Mouse (Mus musculus) CH12.LX (cell line): ENCODE measurements around the gene Med24. TPM values are rescaled to one million over a fixed set of nuclear protein-coding genes. Genes with fewer than 3 reads are reported as not detected.

Experiments used
- DNase-seq: peaks from one replicate; pipeline ENCODE4 v3.0.0-alpha.2; 2013; ENCODE audit errors: extremely low read depth
- H3K27ac ChIP-seq: 2 replicates; pipeline ENCODE4 v1.5.1; 2012; ENCODE audit warnings: low read depth, mild to moderate bottlenecking, control low read depth, moderate library complexity; ENCODE audit not compliant: insufficient read depth
- H3K27me3 ChIP-seq: replicated peaks from 2 replicates; pipeline ENCODE3; 2012; ENCODE audit warnings: inconsistent platforms
- H3K36me3 ChIP-seq, 2 experiments: replicated peaks in 1 of 2; 2 replicates each; pipeline versions ENCODE3 to v1.6.1; 2012; ENCODE audit warnings: inconsistent platforms in 1 of 2, low read length in 1 of 2, mild to moderate bottlenecking in 1 of 2, mixed read lengths in 1 of 2, moderate library complexity in 1 of 2; ENCODE audit not compliant: control insufficient read depth in 1 of 2, insufficient read depth in 1 of 2
- H3K4me1 ChIP-seq, 2 experiments: 2 replicates each; pipeline ENCODE4 v1.6.1; 2012; ENCODE audit warnings: inconsistent platforms in 1 of 2, moderate library complexity in 1 of 2; ENCODE audit not compliant: insufficient read depth in 2 of 2, control insufficient read depth in 1 of 2
- H3K4me2 ChIP-seq: 2 replicates; pipeline ENCODE4 v1.6.1; 2012; ENCODE audit warnings: low read depth, mild to moderate bottlenecking, control low read depth; ENCODE audit not compliant: poor library complexity, insufficient read depth, severe bottlenecking
- H3K4me3 ChIP-seq, 3 experiments: fragments of 150-350 bp in 1 of 3; sonication (generic) in 1 of 3; replicated peaks in 1 of 3; 2 replicates each; pipeline versions ENCODE3 to v1.5.1; 2011 to 2012; ENCODE audit warnings: low read depth in 2 of 3, low read length in 2 of 3, mild to moderate bottlenecking in 2 of 3, moderate library complexity in 2 of 3, control low read depth in 1 of 3, improper control_type of control experiment in 1 of 3, inconsistent platforms in 1 of 3, mixed read lengths in 1 of 3; ENCODE audit not compliant: poor library complexity in 1 of 3
- H3K79me2 ChIP-seq: replicated peaks from 2 replicates; pipeline ENCODE4 v1.6.1; 2012; ENCODE audit warnings: mild to moderate bottlenecking, moderate library complexity; ENCODE audit not compliant: control insufficient read depth, poor library complexity, insufficient read depth, severe bottlenecking; ENCODE audit errors: extremely low read depth
- H3K9ac ChIP-seq: 2 replicates; pipeline ENCODE4 v1.6.1; 2012; ENCODE audit warnings: low read depth, mild to moderate bottlenecking, control low read depth, moderate library complexity; ENCODE audit not compliant: insufficient read depth
- H3K9me3 ChIP-seq: replicated peaks from 2 replicates; pipeline ENCODE3; 2012; ENCODE audit warnings: low read length, inconsistent platforms, mixed read lengths
- BHLHE40 ChIP-seq: IDR thresholded peaks from 2 replicates; pipeline ENCODE4 v1.6.1; 2011; ENCODE audit warnings: mild to moderate bottlenecking, low read depth, low read length, improper control_type of control experiment
- CHD1 ChIP-seq: IDR thresholded peaks from 2 replicates; pipeline ENCODE4 v1.6.1; 2012; ENCODE audit warnings: low read depth, low read length, improper control_type of control experiment, inconsistent platforms
- CHD2 ChIP-seq: IDR thresholded peaks from 2 replicates; pipeline ENCODE4 v1.6.1; 2011; ENCODE audit warnings: low read length, improper control_type of control experiment
- CTCF ChIP-seq, 2 experiments: IDR thresholded peaks in 1 of 2; conservative IDR thresholded peaks in 1 of 2; 2 replicates each; pipeline ENCODE4 v1.5.1; 2011 to 2012; ENCODE audit warnings: low read depth in 2 of 2, low read length in 2 of 2, improper control_type of control experiment in 1 of 2, inconsistent platforms in 1 of 2, mild to moderate bottlenecking in 1 of 2, moderate library complexity in 1 of 2
- ETS1 ChIP-seq: conservative IDR thresholded peaks from 2 replicates; pipeline ENCODE4 v1.6.1; 2012; ENCODE audit warnings: low read depth, mild to moderate bottlenecking, inconsistent platforms, low read length, improper control_type of control experiment, moderate library complexity
- IRF4 ChIP-seq: IDR thresholded peaks from 2 replicates; pipeline ENCODE4 v1.6.1; 2014; ENCODE audit warnings: low read depth, mild to moderate bottlenecking, inconsistent platforms, low read length, improper control_type of control experiment
- JUN ChIP-seq: IDR thresholded peaks from 2 replicates; pipeline ENCODE4 v1.6.1; 2011; ENCODE audit warnings: low read depth, mild to moderate bottlenecking, low read length, improper control_type of control experiment, moderate library complexity; ENCODE audit not compliant: insufficient read depth
- JUND ChIP-seq: conservative IDR thresholded peaks from 2 replicates; pipeline ENCODE4 v1.6.1; 2011; ENCODE audit warnings: low read depth, low read length, improper control_type of control experiment
- KAT2A ChIP-seq: IDR thresholded peaks from 2 replicates; pipeline ENCODE4 v1.6.1; 2012; ENCODE audit warnings: low read length, improper control_type of control experiment, inconsistent platforms; ENCODE audit not compliant: insufficient replicate concordance
- MAZ ChIP-seq: IDR thresholded peaks from 2 replicates; pipeline ENCODE4 v1.6.1; 2012; ENCODE audit warnings: low read depth, mild to moderate bottlenecking, inconsistent platforms, low read length, improper control_type of control experiment, moderate library complexity
- MXI1 ChIP-seq: IDR thresholded peaks from 2 replicates; pipeline ENCODE4 v1.6.1; 2011; ENCODE audit warnings: mild to moderate bottlenecking, low read depth, low read length, improper control_type of control experiment
- NRF1 ChIP-seq: IDR thresholded peaks from 2 replicates; pipeline ENCODE4 v1.6.1; 2014; ENCODE audit warnings: low read depth, mild to moderate bottlenecking, inconsistent platforms, low read length, improper control_type of control experiment, moderate library complexity
- PAX5 ChIP-seq: IDR thresholded peaks from 2 replicates; pipeline ENCODE4 v1.6.1; 2012; ENCODE audit warnings: low read length, inconsistent platforms, mixed read lengths
- RAD21 ChIP-seq: IDR thresholded peaks from 2 replicates; pipeline ENCODE4 v1.6.1; 2011; ENCODE audit warnings: low read depth, mild to moderate bottlenecking, low read length, improper control_type of control experiment, moderate library complexity
- RCOR1 ChIP-seq: conservative IDR thresholded peaks from 2 replicates; pipeline ENCODE4 v1.6.1; 2012; ENCODE audit warnings: low read depth, mild to moderate bottlenecking, inconsistent platforms, low read length, improper control_type of control experiment
- SIN3A ChIP-seq: IDR thresholded peaks from 2 replicates; pipeline ENCODE4 v1.6.1; 2012; ENCODE audit warnings: low read length, improper control_type of control experiment, inconsistent platforms
- TBP ChIP-seq: conservative IDR thresholded peaks from 2 replicates; pipeline ENCODE4 v1.6.1; 2011; ENCODE audit warnings: low read depth, low read length, improper control_type of control experiment
- TCF12 ChIP-seq: IDR thresholded peaks from 2 replicates; pipeline ENCODE4 v1.6.1; 2014; ENCODE audit warnings: low read depth, mild to moderate bottlenecking, inconsistent platforms, low read length, improper control_type of control experiment
- USF1 ChIP-seq: IDR thresholded peaks from 2 replicates; pipeline ENCODE4 v1.6.1; 2014; ENCODE audit warnings: low read depth, mild to moderate bottlenecking, inconsistent platforms, low read length, improper control_type of control experiment
- USF2 ChIP-seq: conservative IDR thresholded peaks from 2 replicates; pipeline ENCODE4 v1.6.1; 2011; ENCODE audit warnings: low read depth, low read length, improper control_type of control experiment
- ZC3H11A ChIP-seq: IDR thresholded peaks from 2 replicates; pipeline ENCODE4 v1.6.1; 2012; ENCODE audit warnings: low read depth, mild to moderate bottlenecking, inconsistent platforms, low read length, improper control_type of control experiment
- ZKSCAN1 ChIP-seq: IDR thresholded peaks from 2 replicates; pipeline ENCODE4 v1.6.1; 2012; ENCODE audit warnings: low read depth, inconsistent platforms, low read length, improper control_type of control experiment, borderline replicate concordance
- ZMIZ1 ChIP-seq: IDR thresholded peaks from 2 replicates; pipeline ENCODE4 v1.6.1; 2012; ENCODE audit warnings: low read depth, mild to moderate bottlenecking, inconsistent platforms, low read length, improper control_type of control experiment
- ZNF384 ChIP-seq: IDR thresholded peaks from 2 replicates; pipeline ENCODE4 v1.6.1; 2012; ENCODE audit warnings: low read depth, low read length, improper control_type of control experiment, inconsistent platforms
- dilution Hi-C: fragments of 300-500 bp; cut with MboI; formaldehyde crosslinking; loops from 2 replicates; pipeline ENCODE4 v1.14.3; 2020; ENCODE audit warnings: low sequenced_read_pairs; ENCODE audit not compliant: extremely low pct_unique_long_range_greater_than_20kb, extremely low pct_ligation_motif_present
- in situ Hi-C: fragments of 300-500 bp; cut with MboI; formaldehyde crosslinking; loops from 3 replicates; pipeline ENCODE4 v1.14.3; 2019; ENCODE audit warnings: low sequenced_read_pairs, low pct_ligation_motif_present, low pct_unique_long_range_greater_than_20kb, mixed read lengths
- polyA plus RNA-seq: library from polyadenylated mRNA; unstranded; fragments of >175 nt; gene quantifications from 2 replicates; pipeline ENCODE4 v1.2.1, GENCODE M21; 2012; ENCODE audit warnings: low read depth; ENCODE audit not compliant: insufficient read length
- total RNA-seq, 2 experiments: library from RNA; depleted of rRNA; stranded (reverse); fragments of 300-350 nt in 1 of 2; fragments of >200 nt in 1 of 2; gene quantifications; 2 replicates each; pipeline ENCODE4 v1.2.3; 2012 to 2014

Med24 gene
- total and polyA plus RNA-seq, 3 experiments: 30.9 to 78.8 (median 48.6) TPM

GRCm38 (mm10) chr11:98671857-98672256, 57.4 kb downstream of the Med24 start:
- dilution Hi-C loops (no loop called here), in situ Hi-C loops (loop anchor here (10.0 kb wide), 1 partner anchor 67 kb away; no protein-coding TSS in a partner anchor)
- H3K9ac ChIP-seq: no peak overlapping the region
- no peaks in the 10 kb centered on the region for H3K79me2 ChIP-seq
- H3K4me1 ChIP-seq: peaks cover 9 to 37% of the 10 kb centered on the region in 2 experiments; a peak in 3 of 4 replicates
- H3K9me3 ChIP-seq: no peaks in the 10 kb centered on the region
- H3K27ac ChIP-seq: no peak overlapping the region
- H3K27me3 ChIP-seq: peaks cover 46% of the 10 kb centered on the region
- no peaks in the 10 kb centered on the region for H3K36me3 ChIP-seq
- DNase-seq: no peak
- H3K4me2 ChIP-seq: no peak overlapping the region
- H3K4me3 ChIP-seq: no peak overlapping the region
- TF ChIP-seq MAZ: no peak
- no peak for TF ChIP-seq ZKSCAN1
- no peak for TF ChIP-seq JUN
- no peak for TF ChIP-seq BHLHE40
- no peak for TF ChIP-seq PAX5
- no peak for TF ChIP-seq ZC3H11A
- no peak for TF ChIP-seq CHD2
- no peak for TF ChIP-seq IRF4
- TF ChIP-seq USF1: no peak
- TF ChIP-seq ZMIZ1: no peak
- no peak for TF ChIP-seq JUND
- TF ChIP-seq CTCF (conservative IDR thresholded peaks at IDR 0.05 in 1 of 2, IDR thresholded peaks at IDR 0.05 in 1 of 2; ENCODE audit: low read depth in 2 of 2, low read length in 2 of 2): no peak
- TF ChIP-seq RAD21: no peak

- Histone ChIP-seq H3K4me2 (no peak overlapping the region), H3K9ac (no peak overlapping the region), H3K4me3 (no peak overlapping the region), H3K27me3 (peaks cover 50% of the 10 kb centered on the region), H3K27ac (no peak overlapping the region), H3K79me2 (no peaks in the 10 kb centered on the region), H3K36me3 (no peaks in the 10 kb centered on the region), H3K4me1 (peaks cover 9 to 37% of the 10 kb centered on the region in 2 experiments; a peak in 3 of 4 replicates), H3K9me3 (no peaks in the 10 kb centered on the region)
- in situ Hi-C loops (loop anchor here (10.0 kb wide), 1 partner anchor 67 kb away; no protein-coding TSS in a partner anchor), dilution Hi-C loops (no loop called here)
- TF ChIP-seq CHD1 (no peak), ETS1 (no peak), CHD2 (no peak), RCOR1 (no peak), SIN3A (no peak), ZMIZ1 (no peak), NRF1 (no peak), IRF4 (no peak), TBP (no peak), MXI1 (no peak), BHLHE40 (no peak), TCF12 (no peak), CTCF (conservative IDR thresholded peaks at IDR 0.05 in 1 of 2, IDR thresholded peaks at IDR 0.05 in 1 of 2; ENCODE audit: low read depth in 2 of 2, low read length in 2 of 2) (no peak), MAZ (no peak), KAT2A (no peak), ZNF384 (no peak), USF2 (no peak)
- DNase-seq: no peak
Measured at GRCm38 (mm10) chr11:98671284-98671815, 57.9 kb downstream of the Med24 start.
